Mouse (Mus musculus): ENCODE results near the gene a. TPM values are rescaled to one million over a fixed set of nuclear protein-coding genes. Genes with fewer than 3 reads are reported as not detected.

Gene a
- polyA plus RNA-seq, 1 experiment from 2014 or later: 0.41 TPM

DNA sequence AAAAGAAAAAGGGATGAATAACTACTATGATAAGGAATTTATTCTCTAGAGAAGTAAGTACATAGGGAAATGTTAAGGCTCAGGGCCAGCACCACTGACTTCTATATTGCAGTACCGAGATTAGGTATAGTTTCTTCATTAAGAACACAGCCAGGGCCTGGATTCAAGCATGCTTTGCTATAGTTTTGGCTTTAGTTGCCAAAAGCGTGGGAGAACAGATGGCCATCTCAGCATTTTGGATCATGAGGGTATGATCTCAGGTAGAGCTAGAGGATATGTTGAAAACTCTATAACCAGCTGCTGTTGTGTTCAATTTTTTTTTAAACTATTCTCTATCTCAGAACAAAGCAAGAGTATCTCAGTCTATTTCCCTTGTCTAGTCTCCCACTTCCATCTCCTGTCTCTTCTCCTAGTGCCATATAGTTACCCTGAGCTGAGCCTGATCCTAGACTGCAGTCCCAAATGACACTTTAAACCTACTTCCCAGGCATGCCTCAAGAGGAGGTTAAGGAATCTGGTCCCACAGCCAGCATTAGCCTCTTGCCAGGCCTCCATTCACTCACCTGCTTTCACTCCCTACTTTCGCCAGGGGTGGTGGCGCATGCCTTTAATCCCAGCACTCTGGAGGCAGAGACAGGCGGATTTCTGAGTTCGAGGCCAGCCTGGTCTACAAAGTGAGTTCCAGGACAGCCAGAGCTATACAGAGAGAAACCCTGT lies 43.1 kb downstream of the a start:
- no peak overlapping the region for H3K4me3 ChIP-seq (ENCODE audit: low read depth, low read length)
- H3K36me3 ChIP-seq (ENCODE audit: control insufficient read depth, insufficient read depth, low read length): no peaks in the 10 kb centered on the region; the same call in 1 of the 2 replicates
- DNase-seq (ENCODE audit: low spot score) (no peak), ATAC-seq (ENCODE audit: low FRiP score, low TSS enrichment) (no peak)
- no peaks in the 10 kb centered on the region for H3K9me3 ChIP-seq (ENCODE audit: control insufficient read depth, low read length)
- H3K4me2 ChIP-seq (replicated peaks; ENCODE audit: low read depth): no peak overlapping the region
- H3K9ac ChIP-seq (ENCODE audit: low read length): no peak overlapping the region
- 90% methylated on average over 6 of the region's 6 CpGs for WGBS
- TF ChIP-seq CTCF (IDR thresholded peaks at IDR 0.05; ENCODE audit: low read depth) (no peak), EP300 (optimal IDR thresholded peaks at IDR 0.05) (no peak)
- no peaks in the 10 kb centered on the region for H3K4me1 ChIP-seq (replicated peaks; ENCODE audit: control insufficient read depth, insufficient read depth)
- H3K27me3 ChIP-seq (ENCODE audit: control insufficient read depth, insufficient read depth, low read length): no peaks in the 10 kb centered on the region
- H3K27ac ChIP-seq (replicated peaks): no peak overlapping the region

DNA sequence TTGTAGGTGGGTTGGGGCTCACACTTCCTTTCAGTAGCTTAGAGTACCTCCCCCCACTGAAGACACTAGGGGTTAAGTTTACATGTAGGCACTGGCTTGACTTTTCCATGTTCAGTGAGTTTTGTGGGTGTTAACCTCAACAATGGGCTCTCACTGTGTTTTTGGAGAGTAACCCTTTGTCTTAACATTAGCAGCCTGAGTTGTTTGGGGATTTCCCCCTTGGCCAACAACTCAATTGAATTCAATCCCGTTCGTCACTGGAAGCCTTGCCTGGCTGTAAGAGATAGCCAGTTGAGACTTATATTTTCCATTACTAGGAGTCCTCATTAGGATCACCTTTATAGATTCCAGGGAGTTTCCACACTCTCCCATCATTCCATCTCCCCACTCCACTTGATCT lies 45.3 kb downstream of the a start:
- WGBS: 93% methylated on average over 2 of the region's 2 CpGs
- Histone ChIP-seq H3K4me3 (ENCODE audit: low read depth, low read length) (no peak overlapping the region), H3K36me3 (ENCODE audit: control insufficient read depth, insufficient read depth, low read length) (no peaks in the 10 kb centered on the region; the same call in 1 of the 2 replicates), H3K9ac (ENCODE audit: low read length) (no peak overlapping the region), H3K27ac (replicated peaks) (no peak overlapping the region), H3K9me3 (ENCODE audit: control insufficient read depth, low read length) (no peaks in the 10 kb centered on the region), H3K27me3 (ENCODE audit: control insufficient read depth, insufficient read depth, low read length) (no peaks in the 10 kb centered on the region), H3K4me2 (replicated peaks; ENCODE audit: low read depth) (no peak overlapping the region), H3K4me1 (replicated peaks; ENCODE audit: control insufficient read depth, insufficient read depth) (no peaks in the 10 kb centered on the region)
- no peak for ATAC-seq (ENCODE audit: low FRiP score, low TSS enrichment)
- TF ChIP-seq EP300 (optimal IDR thresholded peaks at IDR 0.05): no peak
- TF ChIP-seq CTCF (IDR thresholded peaks at IDR 0.05; ENCODE audit: low read depth): no peak
- DNase-seq (ENCODE audit: low spot score): no peak

GRCm38 (mm10) chr2:154848086-154848485 lies 56.9 kb downstream of the a start:
- Histone ChIP-seq H3K36me3 (ENCODE audit: control insufficient read depth, insufficient read depth, low read length) (no peaks in the 10 kb centered on the region), H3K27ac (replicated peaks) (no peak overlapping the region), H3K4me3 (ENCODE audit: low read depth, low read length) (no peak overlapping the region), H3K4me2 (replicated peaks; ENCODE audit: low read depth) (no peak overlapping the region), H3K27me3 (ENCODE audit: control insufficient read depth, insufficient read depth, low read length) (no peaks in the 10 kb centered on the region), H3K9ac (ENCODE audit: low read length) (no peak overlapping the region), H3K4me1 (replicated peaks; ENCODE audit: control insufficient read depth, insufficient read depth) (no peaks in the 10 kb centered on the region), H3K9me3 (ENCODE audit: control insufficient read depth, low read length) (no peaks in the 10 kb centered on the region)
- ATAC-seq (ENCODE audit: low FRiP score, low TSS enrichment): no peak
- TF ChIP-seq CTCF (IDR thresholded peaks at IDR 0.05; ENCODE audit: low read depth) (no peak), EP300 (optimal IDR thresholded peaks at IDR 0.05) (no peak)
- no peak for DNase-seq (ENCODE audit: low spot score)

DNA sequence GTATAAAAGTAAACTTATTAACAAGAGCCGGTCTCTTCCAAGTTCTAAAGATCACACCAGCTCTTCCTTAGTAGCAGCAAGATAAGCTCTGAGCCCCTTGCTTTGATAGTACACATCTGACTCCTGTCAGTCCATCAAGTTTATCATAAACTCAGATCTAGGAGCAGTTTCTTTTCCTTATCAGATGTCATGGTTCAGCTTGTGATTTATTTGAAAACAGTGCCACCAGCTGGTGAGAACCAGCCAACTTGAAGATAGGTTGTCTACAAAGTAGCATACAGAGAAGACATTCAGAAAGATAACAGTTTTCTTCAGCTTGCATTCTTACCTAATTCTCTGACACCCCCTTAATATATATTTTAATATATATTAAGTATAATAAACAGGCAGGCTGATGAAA lies 64.2 kb downstream of the a start:
- WGBS: 68% methylated on average over 1 of the region's 1 CpGs
- peak; percentile 34 for DNase-seq (ENCODE audit: low spot score)
- no peak overlapping the region for H3K9ac ChIP-seq (ENCODE audit: low read length)
- no peak overlapping the region for H3K4me2 ChIP-seq (replicated peaks; ENCODE audit: low read depth)
- no peak overlapping the region for H3K4me3 ChIP-seq (ENCODE audit: low read depth, low read length)
- H3K27ac ChIP-seq (replicated peaks): no peak overlapping the region
- no peaks in the 10 kb centered on the region for H3K36me3 ChIP-seq (ENCODE audit: control insufficient read depth, insufficient read depth, low read length)
- H3K4me1 ChIP-seq (replicated peaks; ENCODE audit: control insufficient read depth, insufficient read depth): no peaks in the 10 kb centered on the region
- no peak for TF ChIP-seq EP300 (optimal IDR thresholded peaks at IDR 0.05)
- peak; percentile 79 for TF ChIP-seq CTCF (IDR thresholded peaks at IDR 0.05; ENCODE audit: low read depth)
- no peaks in the 10 kb centered on the region for H3K9me3 ChIP-seq (ENCODE audit: control insufficient read depth, low read length)
- ATAC-seq (ENCODE audit: low FRiP score, low TSS enrichment): no peak
- H3K27me3 ChIP-seq (ENCODE audit: control insufficient read depth, insufficient read depth, low read length): no peaks in the 10 kb centered on the region

DNA sequence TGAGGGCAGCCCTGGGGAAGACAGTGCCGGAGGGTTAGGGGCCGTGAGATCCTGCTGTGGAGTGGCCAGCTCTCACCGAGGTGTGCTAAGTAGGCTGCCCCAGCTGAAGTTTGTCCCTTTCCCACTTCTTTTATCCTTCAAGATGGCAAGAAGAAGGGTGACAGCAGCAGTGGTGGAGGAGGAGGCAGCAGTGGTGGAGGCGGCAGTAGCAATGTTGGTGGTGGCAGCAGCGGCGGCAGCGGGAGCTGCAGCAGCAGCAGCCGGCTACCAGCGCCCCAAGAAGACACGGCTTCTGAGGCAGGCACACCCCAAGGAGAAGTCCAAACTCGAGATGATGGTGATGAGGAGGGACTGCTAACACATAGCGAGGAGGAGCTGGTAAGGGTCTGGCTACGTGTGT lies 72.5 kb downstream of the a start:
- no peaks in the 10 kb centered on the region for H3K9me3 ChIP-seq (ENCODE audit: control insufficient read depth, low read length)
- no peak for TF ChIP-seq CTCF (IDR thresholded peaks at IDR 0.05; ENCODE audit: low read depth)
- no peak for TF ChIP-seq EP300 (optimal IDR thresholded peaks at IDR 0.05)
- no peak overlapping the region for H3K27ac ChIP-seq (replicated peaks)
- DNase-seq (ENCODE audit: low spot score) (no peak), ATAC-seq (ENCODE audit: low FRiP score, low TSS enrichment) (no peak)
- no peaks in the 10 kb centered on the region for H3K4me1 ChIP-seq (replicated peaks; ENCODE audit: control insufficient read depth, insufficient read depth)
- no peak overlapping the region for H3K9ac ChIP-seq (ENCODE audit: low read length)
- H3K4me3 ChIP-seq (ENCODE audit: low read depth, low read length): no peak overlapping the region
- H3K36me3 ChIP-seq (ENCODE audit: control insufficient read depth, insufficient read depth, low read length): peaks cover 16% of the 10 kb centered on the region
- no peaks in the 10 kb centered on the region for H3K27me3 ChIP-seq (ENCODE audit: control insufficient read depth, insufficient read depth, low read length)
- H3K4me2 ChIP-seq (replicated peaks; ENCODE audit: low read depth): no peak overlapping the region
- WGBS: 94% methylated on average over 13 of the region's 13 CpGs

- no peak overlapping the region for H3K9ac ChIP-seq (ENCODE audit: low read length)
- DNase-seq (ENCODE audit: low spot score) (no peak), ATAC-seq (ENCODE audit: low FRiP score, low TSS enrichment) (no peak)
- 64% methylated on average over 3 of the region's 3 CpGs for WGBS
- no peaks in the 10 kb centered on the region for H3K27me3 ChIP-seq (ENCODE audit: control insufficient read depth, insufficient read depth, low read length)
- no peak overlapping the region for H3K4me3 ChIP-seq (ENCODE audit: low read depth, low read length)
- H3K27ac ChIP-seq (replicated peaks): no peak overlapping the region
- H3K9me3 ChIP-seq (ENCODE audit: control insufficient read depth, low read length): no peaks in the 10 kb centered on the region
- TF ChIP-seq CTCF (IDR thresholded peaks at IDR 0.05; ENCODE audit: low read depth): no peak
- TF ChIP-seq EP300 (optimal IDR thresholded peaks at IDR 0.05): no peak
- H3K4me2 ChIP-seq (replicated peaks; ENCODE audit: low read depth): no peak overlapping the region
- peaks cover 26% of the 10 kb centered on the region for H3K36me3 ChIP-seq (ENCODE audit: control insufficient read depth, insufficient read depth, low read length)
- H3K4me1 ChIP-seq (replicated peaks; ENCODE audit: control insufficient read depth, insufficient read depth): no peaks in the 10 kb centered on the region
These were observed 74.5 kb downstream of the a start for GRCm38 (mm10) chr2:154865696-154866095.
